Mouse (Mus musculus): ENCODE measurements around the gene Blvrb. TPM values are rescaled to one million over a fixed set of nuclear protein-coding genes. Genes with fewer than 3 reads are reported as not detected.

The Blvrb gene
- polyA plus RNA-seq, 1 experiment from 2014 or later = 48.3 TPM

DNA sequence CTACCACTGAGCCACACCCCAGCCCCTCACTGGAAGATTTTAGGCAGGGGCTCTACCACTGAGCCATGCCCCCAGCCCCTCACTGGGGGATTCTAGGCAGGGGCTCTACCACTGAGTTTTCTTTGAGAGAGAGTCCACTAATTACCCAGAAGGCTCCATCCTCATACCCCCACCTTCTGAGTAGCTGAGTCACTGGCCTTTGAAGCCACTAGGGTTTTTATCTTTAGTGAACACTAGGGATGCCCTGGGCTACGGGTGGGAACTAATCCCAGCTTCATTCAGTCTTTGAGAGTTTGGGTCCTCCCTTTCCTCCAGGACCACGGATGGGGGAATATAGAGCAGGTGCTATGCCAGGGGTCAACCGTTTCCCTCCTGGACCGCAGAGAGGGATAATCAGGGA lies 10.8 kb downstream of the Blvrb start:
- Histone ChIP-seq H3K4me2 (ENCODE audit: low read depth, low read length) (no peak overlapping the region), H3K9ac (ENCODE audit: low read length) (no peak overlapping the region), H3K27me3 (ENCODE audit: control insufficient read depth, insufficient read depth, low read length) (no peaks in the 10 kb centered on the region), H3K36me3 (ENCODE audit: control insufficient read depth, insufficient read depth) (no peaks in the 10 kb centered on the region), H3K4me3 (ENCODE audit: low read length) (no peak overlapping the region), H3K27ac (ENCODE audit: low read length) (no peak overlapping the region), H3K4me1 (ENCODE audit: control insufficient read depth, insufficient read depth, low read length) (no peaks in the 10 kb centered on the region), H3K9me3 (replicated peaks; ENCODE audit: control insufficient read depth, low read length) (no peaks in the 10 kb centered on the region)
- ATAC-seq (replicated peaks; ENCODE audit: extremely low read depth, insufficient read depth, low FRiP score) = no peak
- 85% methylated on average over 4 of the region's 4 CpGs for WGBS

- no peaks in the 10 kb centered on the region for H3K27me3 ChIP-seq (ENCODE audit: control insufficient read depth, insufficient read depth, low read length)
- H3K4me3 ChIP-seq (ENCODE audit: low read length) = no peak overlapping the region
- no peaks in the 10 kb centered on the region for H3K4me1 ChIP-seq (ENCODE audit: control insufficient read depth, insufficient read depth, low read length)
- ATAC-seq (replicated peaks; ENCODE audit: extremely low read depth, insufficient read depth, low FRiP score) = no peak
- H3K4me2 ChIP-seq (ENCODE audit: low read depth, low read length) = no peak overlapping the region
- H3K36me3 ChIP-seq (ENCODE audit: control insufficient read depth, insufficient read depth) = no peaks in the 10 kb centered on the region
- WGBS = 65% methylated on average over 5 of the region's 5 CpGs
- no peaks in the 10 kb centered on the region for H3K9me3 ChIP-seq (replicated peaks; ENCODE audit: control insufficient read depth, low read length)
- H3K9ac ChIP-seq (ENCODE audit: low read length) = no peak overlapping the region
- H3K27ac ChIP-seq (ENCODE audit: low read length) = no peak overlapping the region
These were observed 11.9 kb downstream of the Blvrb start for GRCm38 (mm10) chr7:27459640-27460039.

- ATAC-seq (replicated peaks; ENCODE audit: extremely low read depth, insufficient read depth, low FRiP score) = no peak
- H3K4me1 ChIP-seq (ENCODE audit: control insufficient read depth, insufficient read depth, low read length) = no peaks in the 10 kb centered on the region
- H3K9ac ChIP-seq (ENCODE audit: low read length) = no peak overlapping the region
- H3K27me3 ChIP-seq (ENCODE audit: control insufficient read depth, insufficient read depth, low read length) = no peaks in the 10 kb centered on the region
- WGBS = 72% methylated on average over 6 of the region's 6 CpGs
- no peak overlapping the region for H3K4me3 ChIP-seq (ENCODE audit: low read length)
- no peaks in the 10 kb centered on the region for H3K9me3 ChIP-seq (replicated peaks; ENCODE audit: control insufficient read depth, low read length)
- no peak overlapping the region for H3K27ac ChIP-seq (ENCODE audit: low read length)
- H3K36me3 ChIP-seq (ENCODE audit: control insufficient read depth, insufficient read depth) = no peaks in the 10 kb centered on the region
- no peak overlapping the region for H3K4me2 ChIP-seq (ENCODE audit: low read depth, low read length)
These were observed 12.7 kb downstream of the Blvrb start for GRCm38 (mm10) chr7:27460477-27460876.

DNA sequence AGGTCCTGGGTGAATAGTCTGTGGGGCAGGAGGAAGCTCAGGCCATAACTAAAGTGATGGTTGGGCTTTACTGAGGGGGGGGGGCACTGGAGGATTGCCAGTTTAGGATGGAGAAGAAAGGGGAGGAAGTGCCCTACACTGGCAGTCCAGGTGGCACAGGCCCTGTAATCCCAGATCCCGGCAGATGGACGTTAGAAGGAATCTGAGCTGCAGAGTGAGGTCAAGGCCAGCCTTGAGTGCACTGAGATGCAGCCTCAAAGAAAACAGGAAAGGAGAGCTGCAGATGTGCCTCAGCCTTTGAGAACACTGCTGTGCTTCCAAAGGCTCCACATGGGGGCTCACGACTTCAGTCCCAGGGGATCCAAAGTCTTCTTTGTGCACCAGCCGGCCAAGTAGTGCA lies 19.9 kb downstream of the Blvrb start:
- H3K4me2 ChIP-seq (ENCODE audit: low read depth, low read length) = no peak overlapping the region
- WGBS = 27% methylated on average over 4 of the region's 4 CpGs
- H3K36me3 ChIP-seq (ENCODE audit: control insufficient read depth, insufficient read depth) = no peaks in the 10 kb centered on the region
- no peaks in the 10 kb centered on the region for H3K9me3 ChIP-seq (replicated peaks; ENCODE audit: control insufficient read depth, low read length)
- H3K9ac ChIP-seq (ENCODE audit: low read length) = no peak overlapping the region
- no peak overlapping the region for H3K4me3 ChIP-seq (ENCODE audit: low read length)
- H3K27ac ChIP-seq (ENCODE audit: low read length) = no peak overlapping the region
- H3K4me1 ChIP-seq (ENCODE audit: control insufficient read depth, insufficient read depth, low read length) = no peaks in the 10 kb centered on the region; the same call in 1 of the 2 replicates
- no peaks in the 10 kb centered on the region for H3K27me3 ChIP-seq (ENCODE audit: control insufficient read depth, insufficient read depth, low read length)
- no peak for ATAC-seq (replicated peaks; ENCODE audit: extremely low read depth, insufficient read depth, low FRiP score)

- Histone ChIP-seq H3K4me2 (ENCODE audit: low read depth, low read length) (no peak overlapping the region), H3K4me3 (ENCODE audit: low read length) (no peak overlapping the region), H3K36me3 (ENCODE audit: control insufficient read depth, insufficient read depth) (peaks cover 2% of the 10 kb centered on the region), H3K4me1 (ENCODE audit: control insufficient read depth, insufficient read depth, low read length) (peaks cover 14% of the 10 kb centered on the region), H3K27ac (ENCODE audit: low read length) (no peak overlapping the region), H3K27me3 (ENCODE audit: control insufficient read depth, insufficient read depth, low read length) (no peaks in the 10 kb centered on the region), H3K9ac (ENCODE audit: low read length) (no peak overlapping the region), H3K9me3 (replicated peaks; ENCODE audit: control insufficient read depth, low read length) (no peaks in the 10 kb centered on the region)
- WGBS = 85% methylated on average over 11 of the region's 11 CpGs
- ATAC-seq (replicated peaks; ENCODE audit: extremely low read depth, insufficient read depth, low FRiP score) = no peak
These were observed 23.8 kb downstream of the Blvrb start for GRCm38 (mm10) chr7:27471390-27472120.

GRCm38 (mm10) chr7:27472596-27472995 lies 24.8 kb downstream of the Blvrb start:
- no peak for ATAC-seq (replicated peaks; ENCODE audit: extremely low read depth, insufficient read depth, low FRiP score)
- Histone ChIP-seq H3K27me3 (ENCODE audit: control insufficient read depth, insufficient read depth, low read length) (no peaks in the 10 kb centered on the region), H3K4me1 (ENCODE audit: control insufficient read depth, insufficient read depth, low read length) (peaks cover 16% of the 10 kb centered on the region), H3K4me2 (ENCODE audit: low read depth, low read length) (peak overlapping the region; percentile 69), H3K4me3 (ENCODE audit: low read length) (peak overlapping the region; percentile 83), H3K9me3 (replicated peaks; ENCODE audit: control insufficient read depth, low read length) (no peaks in the 10 kb centered on the region), H3K9ac (ENCODE audit: low read length) (peak overlapping the region; percentile 53), H3K36me3 (ENCODE audit: control insufficient read depth, insufficient read depth) (peaks cover 11% of the 10 kb centered on the region), H3K27ac (ENCODE audit: low read length) (peak overlapping the region; percentile 29)
- WGBS = 14% methylated on average over 7 of the region's 7 CpGs

- under 1% methylated on average over 36 of the region's 36 CpGs for WGBS
- Histone ChIP-seq H3K9me3 (replicated peaks; ENCODE audit: control insufficient read depth, low read length) (no peaks in the 10 kb centered on the region), H3K27ac (ENCODE audit: low read length) (peak within 1 kb of the TSS; percentile 93), H3K27me3 (ENCODE audit: control insufficient read depth, insufficient read depth, low read length) (no peaks in the 10 kb centered on the region), H3K9ac (ENCODE audit: low read length) (peak within 1 kb of the TSS; percentile 83), H3K4me2 (ENCODE audit: low read depth, low read length) (peak within 1 kb of the TSS; percentile 72), H3K4me1 (ENCODE audit: control insufficient read depth, insufficient read depth, low read length) (peaks cover 16% of the 10 kb centered on the region), H3K36me3 (ENCODE audit: control insufficient read depth, insufficient read depth) (peaks cover 11% of the 10 kb centered on the region), H3K4me3 (ENCODE audit: low read length) (peak within 1 kb of the TSS; percentile 83)
- peak; percentile 89 for ATAC-seq (replicated peaks; ENCODE audit: extremely low read depth, insufficient read depth, low FRiP score)
These were observed 25.5 kb downstream of the Blvrb start, which contains the start of gene Sertad3 for GRCm38 (mm10) chr7:27473156-27473834. Gene Sertad3, plus strand, starts transcription at chr7:27473768.

GRCm38 (mm10) chr7:27473835-27474489 lies 26.2 kb downstream of the Blvrb start:
- Histone ChIP-seq H3K9ac (ENCODE audit: low read length) (peak overlapping the region; percentile 83), H3K4me1 (ENCODE audit: control insufficient read depth, insufficient read depth, low read length) (peaks cover 16% of the 10 kb centered on the region), H3K36me3 (ENCODE audit: control insufficient read depth, insufficient read depth) (peaks cover 11% of the 10 kb centered on the region), H3K4me3 (ENCODE audit: low read length) (peak overlapping the region; percentile 83), H3K4me2 (ENCODE audit: low read depth, low read length) (peak overlapping the region; percentile 69), H3K27me3 (ENCODE audit: control insufficient read depth, insufficient read depth, low read length) (no peaks in the 10 kb centered on the region), H3K27ac (ENCODE audit: low read length) (peak overlapping the region; percentile 93), H3K9me3 (replicated peaks; ENCODE audit: control insufficient read depth, low read length) (no peaks in the 10 kb centered on the region)
- ATAC-seq (replicated peaks; ENCODE audit: extremely low read depth, insufficient read depth, low FRiP score) = no peak
- WGBS = under 1% methylated on average over 34 of the region's 34 CpGs

DNA sequence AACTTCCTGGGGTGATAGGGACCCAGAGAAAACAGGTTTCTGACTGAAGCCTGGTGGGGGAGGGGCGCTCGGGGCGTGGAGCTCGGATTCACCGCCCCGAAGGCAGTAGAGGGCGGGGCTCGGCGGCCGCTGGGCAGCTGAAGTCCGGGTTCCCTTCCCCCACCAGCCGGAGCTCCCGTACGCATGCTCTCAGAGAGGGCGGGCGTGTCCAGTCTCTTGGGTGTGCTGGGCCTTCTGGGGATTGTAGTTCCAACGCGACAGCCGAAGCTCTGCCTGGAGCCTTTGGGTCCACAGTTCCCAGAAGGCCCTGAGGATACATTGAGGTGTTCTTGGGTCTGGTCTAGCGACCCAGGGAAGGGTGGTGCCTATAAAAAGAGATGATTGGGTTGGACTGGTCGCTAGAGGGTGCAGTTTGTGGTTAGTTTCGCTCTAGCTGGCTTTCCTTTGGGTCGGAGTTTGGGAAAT lies 26.7 kb downstream of the Blvrb start:
- H3K4me1 ChIP-seq (ENCODE audit: control insufficient read depth, insufficient read depth, low read length) = peaks cover 16% of the 10 kb centered on the region
- WGBS = under 1% methylated on average over 23 of the region's 23 CpGs
- no peaks in the 10 kb centered on the region for H3K27me3 ChIP-seq (ENCODE audit: control insufficient read depth, insufficient read depth, low read length)
- H3K4me2 ChIP-seq (ENCODE audit: low read depth, low read length) = peak overlapping the region; percentile 72
- peak overlapping the region; percentile 83 for H3K4me3 ChIP-seq (ENCODE audit: low read length)
- peaks cover 11% of the 10 kb centered on the region for H3K36me3 ChIP-seq (ENCODE audit: control insufficient read depth, insufficient read depth)
- peak overlapping the region; percentile 83 for H3K9ac ChIP-seq (ENCODE audit: low read length)
- H3K9me3 ChIP-seq (replicated peaks; ENCODE audit: control insufficient read depth, low read length) = no peaks in the 10 kb centered on the region
- H3K27ac ChIP-seq (ENCODE audit: low read length) = peak overlapping the region; percentile 93
- peak; percentile 88 for ATAC-seq (replicated peaks; ENCODE audit: extremely low read depth, insufficient read depth, low FRiP score)

All from heart, embryonic 16.5 days (tissue).